22 mouse cellular contexts compared by ENCODE assay signal in genomic region chr13:11535874-11536273, GRCm38 (mm10).
"Had no signal": no experiment of that assay in that cellular context is flagged by ENCODE, and none has a peak within 500 bp of the region (broad histone marks: within the 10 kb centered on the region; RNA-seq: fewer than 3 reads in every experiment).

No protein-coding gene starts in this region.

- H3K4me3 ChIP-seq: heart, embryonic 10.5 days; heart, embryonic 12.5 days; hindbrain, embryonic 13.5 days; hindbrain, embryonic 15.5 days; kidney, embryonic 15.5 days; limb, embryonic 13.5 days; limb, embryonic 15.5 days had no signal

- H3K9me3 ChIP-seq: heart, embryonic 10.5 days; heart, embryonic 12.5 days; hindbrain, embryonic 13.5 days; hindbrain, embryonic 15.5 days; kidney, embryonic 15.5 days; limb, embryonic 13.5 days; limb, embryonic 15.5 days had no signal

- H3K4me2 ChIP-seq: heart, embryonic 12.5 days; hindbrain, embryonic 13.5 days; hindbrain, embryonic 15.5 days; kidney, embryonic 15.5 days; limb, embryonic 13.5 days; limb, embryonic 15.5 days had no signal

- H3K4me1 ChIP-seq: heart, embryonic 10.5 days; heart, embryonic 12.5 days; hindbrain, embryonic 13.5 days; hindbrain, embryonic 15.5 days; kidney, embryonic 15.5 days; limb, embryonic 13.5 days; limb, embryonic 15.5 days had no signal

- H3K36me3 ChIP-seq: heart, embryonic 10.5 days; heart, embryonic 12.5 days; hindbrain, embryonic 13.5 days; hindbrain, embryonic 15.5 days; kidney, embryonic 15.5 days; limb, embryonic 13.5 days; limb, embryonic 15.5 days had no signal

- ATAC-seq: hindbrain, postnatal 0 days; intestine, embryonic 16.5 days had no signal

- DNase-seq: gastrocnemius, postnatal 14 days; gastrocnemius, postnatal 36 days; heart, adult 18-20 months; heart, postnatal 10 days; kidney, adult 11 months; kidney, adult 2 months; kidney, adult 9 months; kidney, postnatal 14 days; kidney, postnatal 36 days; layer of hippocampus, adult 9-11 months; layer of hippocampus, postnatal 36 days; left cerebral cortex, postnatal 4 days had no signal

- H3K9ac ChIP-seq: heart, embryonic 12.5 days; hindbrain, embryonic 13.5 days; hindbrain, embryonic 15.5 days; kidney, embryonic 15.5 days; limb, embryonic 13.5 days; limb, embryonic 15.5 days had no signal

- H3K27me3 ChIP-seq: heart, embryonic 12.5 days; hindbrain, embryonic 13.5 days; hindbrain, embryonic 15.5 days; kidney, embryonic 15.5 days; limb, embryonic 13.5 days; limb, embryonic 15.5 days had no signal

- H3K27ac ChIP-seq: heart, embryonic 10.5 days; hindbrain, embryonic 13.5 days; hindbrain, embryonic 15.5 days; hindbrain, postnatal 0 days; kidney, embryonic 15.5 days; kidney, postnatal 0 days; limb, embryonic 13.5 days; limb, embryonic 15.5 days had no signal
